Mouse (Mus musculus): ENCODE measurements around the gene Mdm1.
"Not testable (repeated sequence)": the region's sequence is repeated elsewhere in the genome, so short reads cannot be mapped to it uniquely, and the experiment has no call there.

Gene Mdm1

DNA sequence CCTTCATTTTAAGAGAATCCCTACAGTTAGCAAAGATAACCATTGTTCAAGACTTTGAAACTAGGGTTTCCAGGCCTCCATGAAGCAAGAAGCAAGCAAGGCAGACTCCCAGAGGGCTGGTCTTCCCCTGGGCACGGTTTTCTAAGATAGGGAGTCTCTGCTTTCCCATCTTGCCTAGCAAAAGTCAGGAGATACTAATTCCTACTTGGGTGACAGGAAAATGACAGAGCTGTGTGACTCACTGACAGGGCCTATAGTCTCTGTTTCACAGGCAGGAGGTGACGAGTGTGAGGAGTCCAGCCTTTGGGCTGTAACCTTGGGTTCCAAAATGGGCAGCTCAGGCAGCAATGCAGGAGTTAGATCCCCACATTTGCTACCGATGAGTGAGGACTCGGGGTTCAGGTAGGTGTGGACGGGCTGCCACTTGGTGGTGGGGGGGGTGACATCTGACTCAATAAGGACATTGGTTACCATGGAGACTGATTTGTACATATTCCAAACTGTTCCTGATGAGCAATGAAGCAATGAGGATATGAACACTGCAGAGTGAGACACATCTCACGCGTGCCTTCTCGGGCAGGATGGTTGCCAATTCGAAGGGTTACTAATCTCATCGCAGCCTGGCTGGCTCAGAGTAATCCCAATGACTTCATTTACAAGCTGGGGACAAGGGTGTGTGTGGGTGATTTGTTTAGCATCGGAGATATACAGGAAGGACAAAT, 19.0 kb upstream of the Mdm1 start:
- no peak for DNase-seq (ENCODE audit: low read depth, low spot score)

DNA sequence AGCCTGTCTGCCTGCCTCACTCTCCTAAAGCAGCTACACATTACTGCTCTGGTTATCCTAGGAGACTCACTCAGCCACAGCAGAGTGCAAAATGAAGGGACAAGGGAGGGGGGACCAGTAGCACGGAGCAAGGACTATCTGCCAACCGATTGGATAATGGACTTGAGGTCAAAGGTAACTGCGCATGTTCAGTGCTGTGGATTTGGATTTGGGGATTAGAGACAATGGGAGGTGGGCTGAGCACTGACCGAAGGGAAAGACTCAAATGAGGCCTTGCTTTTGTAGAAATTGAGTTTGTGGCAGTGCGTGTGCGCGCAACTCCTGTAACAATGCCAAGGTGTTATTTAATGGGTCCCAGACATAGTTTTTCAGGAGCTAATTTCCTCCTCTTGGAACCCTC, 16.4 kb upstream of the Mdm1 start:
- DNase-seq (ENCODE audit: low read depth, low spot score), result no peak

GRCm38 (mm10) chr10:118125776-118126445, 15.7 kb upstream of the Mdm1 start:
- DNase-seq (ENCODE audit: low read depth, low spot score), result no peak

GRCm38 (mm10) chr10:118129001-118129682, 12.5 kb upstream of the Mdm1 start:
- no peak for DNase-seq (ENCODE audit: low read depth, low spot score)

- DNase-seq (ENCODE audit: low read depth, low spot score), result no peak
Measured at GRCm38 (mm10) chr10:118130016-118130415, 11.6 kb upstream of the Mdm1 start.

- DNase-seq (ENCODE audit: low read depth, low spot score), result peak; percentile 42
Measured at GRCm38 (mm10) chr10:118132993-118133392, 8.6 kb upstream of the Mdm1 start.

GRCm38 (mm10) chr10:118138508-118138907, 3.1 kb upstream of the Mdm1 start:
- no peak for DNase-seq (ENCODE audit: low read depth, low spot score)

- DNase-seq (ENCODE audit: low read depth, low spot score), result no peak
Measured at GRCm38 (mm10) chr10:118139837-118140570, 1.6 kb upstream of the Mdm1 start.

DNA sequence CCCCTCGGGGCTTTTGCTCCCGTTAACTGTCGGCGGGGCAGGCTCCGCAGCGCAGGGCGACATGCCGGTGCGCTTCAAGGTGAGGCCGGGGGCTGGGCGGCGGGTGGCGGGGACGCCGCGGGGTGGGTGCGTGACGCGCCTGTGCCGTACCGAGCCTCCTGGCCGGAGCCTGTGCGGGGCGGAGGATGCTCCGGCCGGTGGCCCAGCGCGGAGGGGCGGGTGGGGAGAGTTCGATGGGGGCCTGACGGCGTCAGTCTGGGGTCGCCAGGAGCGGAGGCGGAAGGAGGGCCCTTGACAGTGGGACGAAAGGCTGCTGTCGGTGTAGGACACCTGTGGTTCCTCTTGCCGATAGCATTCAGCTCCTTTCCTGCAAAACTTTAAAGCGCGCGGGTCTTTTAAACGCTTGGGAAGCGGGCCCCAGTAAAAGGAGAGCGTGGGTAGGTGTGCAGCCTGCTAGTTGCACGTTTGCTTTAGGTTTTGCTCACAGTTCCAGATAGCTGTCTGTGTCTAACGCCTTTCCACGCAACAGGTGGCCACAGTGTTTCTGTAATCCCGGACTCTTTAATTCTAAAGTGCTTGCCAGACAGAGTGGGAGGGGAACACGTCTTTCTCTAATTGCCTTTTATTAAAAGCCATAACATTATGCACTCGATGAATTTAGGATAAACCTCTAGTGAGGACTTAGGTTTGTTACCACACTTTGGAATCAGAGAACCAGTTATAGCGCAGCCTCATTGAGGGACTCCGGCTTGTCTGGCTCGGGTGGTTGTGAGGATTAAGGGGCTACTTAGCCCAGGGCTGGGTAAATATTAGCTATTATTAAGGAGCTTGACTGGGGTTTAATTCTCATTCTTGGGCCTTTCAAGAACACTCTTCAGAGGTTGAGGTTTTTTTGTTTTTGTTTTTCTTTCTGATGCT, 532 bp downstream of the Mdm1 start:
- DNase-seq (ENCODE audit: low read depth, low spot score), result no peak

DNA sequence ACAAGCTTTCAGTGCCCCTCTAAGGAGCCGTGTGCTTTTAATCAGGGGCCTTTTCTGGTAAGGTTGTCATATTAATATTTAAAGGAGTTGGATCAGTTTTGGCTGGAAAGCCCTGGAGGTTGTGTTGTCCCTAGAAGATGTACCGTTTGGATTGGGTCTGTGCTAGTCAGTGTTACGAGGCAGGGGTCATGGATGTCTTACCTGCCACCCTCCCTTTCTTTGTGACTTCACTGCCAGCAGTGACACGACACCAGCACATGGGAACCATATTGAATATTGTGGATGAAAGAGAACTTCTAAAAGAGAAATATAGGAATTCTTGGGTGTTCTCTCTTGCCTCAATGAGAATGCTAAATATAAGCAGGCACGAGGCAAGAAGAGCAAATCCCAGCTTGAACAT, 7.8 kb downstream of the Mdm1 start:
- no peak for DNase-seq (ENCODE audit: low read depth, low spot score)

DNA sequence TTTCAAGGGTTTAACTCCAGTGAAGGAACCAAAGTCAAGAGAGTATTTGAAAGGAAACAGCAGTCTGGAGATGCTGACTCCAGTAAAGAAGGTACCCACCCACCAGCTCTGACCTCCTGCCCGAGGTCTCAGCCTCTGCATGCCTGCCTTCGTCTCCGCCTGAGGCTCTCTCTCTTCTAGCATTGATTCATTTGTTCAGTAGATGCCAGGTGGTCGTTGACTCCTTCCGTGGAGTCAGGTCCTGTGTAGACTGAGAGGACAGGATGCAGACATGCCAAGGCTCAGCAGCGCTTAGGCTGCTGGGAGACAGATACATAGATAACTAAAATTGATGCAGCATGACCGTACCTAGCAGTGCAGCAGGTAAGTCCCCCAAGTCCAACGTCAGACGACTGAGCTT, 9.3 kb downstream of the Mdm1 start:
- no peak for DNase-seq (ENCODE audit: low read depth, low spot score)

DNA sequence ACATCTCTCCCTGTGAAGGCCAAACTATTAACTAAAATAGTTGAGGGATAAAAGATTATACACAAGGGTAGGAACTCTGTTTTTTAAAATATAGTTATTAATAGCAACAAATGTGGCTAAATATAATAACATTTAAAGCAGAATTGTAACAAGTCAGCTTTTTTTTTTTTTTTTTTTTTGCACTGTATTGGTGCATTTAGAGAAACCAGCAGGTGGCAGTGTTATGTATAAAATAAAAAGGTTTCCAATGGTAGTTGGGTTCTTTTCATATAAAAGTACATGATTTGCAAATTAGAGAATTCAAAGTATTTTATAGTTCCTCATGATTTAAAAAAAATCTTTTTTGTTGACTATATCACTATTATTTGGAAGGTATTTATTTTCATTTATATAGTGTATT, 14.3 kb downstream of the Mdm1 start:
- DNase-seq (ENCODE audit: low read depth, low spot score), result no peak

GRCm38 (mm10) chr10:118161131-118161530, 19.5 kb downstream of the Mdm1 start:
- DNase-seq (ENCODE audit: low read depth, low spot score), result no peak

DNA sequence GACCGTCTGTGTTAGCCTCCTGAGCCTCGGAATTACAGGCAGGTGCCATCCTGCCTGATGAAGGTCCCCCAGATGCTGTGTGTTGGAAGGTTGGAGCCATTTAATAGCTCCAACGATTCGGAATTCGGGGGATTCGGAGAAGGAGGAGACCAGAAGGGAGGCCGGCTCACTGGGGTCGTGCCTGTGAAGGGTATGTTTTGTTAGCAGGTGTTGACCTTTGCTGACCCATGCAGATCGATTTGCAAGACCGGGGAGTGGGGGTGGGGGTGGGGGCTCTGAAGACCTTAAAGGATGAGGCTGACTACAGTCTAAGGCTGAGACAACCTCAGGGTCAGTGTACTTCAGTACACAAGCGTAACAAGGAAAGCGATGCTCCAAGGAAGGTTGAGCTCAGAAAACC, 27.6 kb downstream of the Mdm1 start:
- DNase-seq (ENCODE audit: low read depth, low spot score), result peak; percentile 56

DNA sequence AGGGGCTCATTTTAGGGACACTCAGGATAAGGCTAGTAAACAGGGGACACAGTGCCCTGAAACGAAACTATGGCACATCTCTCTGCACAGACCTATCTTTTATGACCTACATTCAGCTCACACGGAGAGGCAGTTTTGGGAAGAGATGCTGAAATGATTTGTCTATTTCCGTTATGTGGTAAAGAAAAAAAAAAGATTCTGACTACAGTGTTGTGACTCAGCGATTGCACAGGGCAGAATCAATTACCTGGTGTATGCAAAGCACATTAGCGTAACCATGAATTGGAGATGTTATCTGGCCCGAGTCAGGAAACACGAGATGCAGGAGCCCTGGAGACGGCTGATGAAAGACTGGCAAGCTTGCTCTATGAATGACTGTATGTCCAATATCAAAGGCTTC, 30.8 kb downstream of the Mdm1 start:
- DNase-seq (ENCODE audit: low read depth, low spot score), result no peak

- DNase-seq (ENCODE audit: low read depth, low spot score), result no peak
Measured at GRCm38 (mm10) chr10:118172876-118173275, 31.3 kb downstream of the Mdm1 start.

DNA sequence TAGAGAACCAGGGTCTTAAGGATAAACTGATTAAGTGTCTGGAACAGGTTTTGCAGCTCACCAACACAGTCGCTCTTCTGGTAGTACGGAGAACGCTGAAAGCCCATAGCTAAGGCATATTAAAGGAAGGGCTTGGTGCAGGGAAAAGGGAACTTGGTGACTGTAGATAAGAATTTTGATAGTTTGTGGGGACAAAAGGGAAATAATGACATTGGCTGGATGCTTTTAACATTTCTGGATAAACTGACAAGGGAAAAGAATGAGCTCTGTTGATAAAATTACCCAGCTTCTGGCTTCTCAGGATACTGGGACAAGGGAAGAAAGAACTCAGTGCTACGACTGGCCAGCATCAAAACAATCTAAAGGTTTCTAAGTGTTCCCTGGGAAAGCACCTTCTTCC, 33.9 kb downstream of the Mdm1 start:
- not testable (repeated sequence) for DNase-seq (ENCODE audit: low read depth, low spot score)

DNA sequence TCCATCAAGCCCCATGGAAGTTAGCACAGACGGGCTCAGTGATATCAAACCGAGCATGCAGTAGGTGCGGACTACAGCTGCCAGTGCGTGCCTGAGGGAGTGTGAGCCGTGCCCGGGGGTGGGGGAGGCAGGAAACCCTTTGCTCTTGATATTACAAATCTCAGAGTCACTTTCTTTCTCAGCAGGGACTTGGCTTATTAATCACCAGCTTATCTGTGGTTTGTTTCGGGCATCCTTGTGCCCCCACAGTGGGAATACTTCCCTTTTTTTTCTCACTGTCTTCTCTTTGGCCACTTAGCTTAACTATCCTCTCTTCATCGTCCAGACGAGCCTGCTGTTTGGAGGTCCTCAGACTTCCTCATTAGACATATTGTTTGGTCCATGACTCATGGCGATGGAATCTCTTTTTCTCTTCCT, 37.1 kb downstream of the Mdm1 start:
- no peak for DNase-seq (ENCODE audit: low read depth, low spot score)

DNA sequence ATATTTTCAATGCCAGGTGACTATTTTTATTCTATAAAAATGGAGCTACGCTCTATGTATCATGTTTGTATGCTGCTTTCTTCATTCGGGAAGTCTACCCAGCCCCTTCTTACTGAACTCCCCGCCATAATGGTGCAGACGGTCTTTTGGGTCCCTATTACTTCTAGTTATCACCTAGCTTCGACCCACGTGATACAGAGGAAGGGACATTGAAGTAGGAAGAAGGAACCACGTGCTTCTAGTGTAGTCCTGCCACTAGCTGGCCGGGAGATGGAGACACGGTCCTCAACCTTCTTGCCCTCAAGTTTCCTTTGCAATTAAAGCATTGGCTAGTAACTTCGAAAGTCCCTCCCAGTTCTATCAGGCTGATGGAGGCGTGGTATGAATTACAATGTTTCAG, 37.7 kb downstream of the Mdm1 start:
- DNase-seq (ENCODE audit: low read depth, low spot score), result no peak

DNA sequence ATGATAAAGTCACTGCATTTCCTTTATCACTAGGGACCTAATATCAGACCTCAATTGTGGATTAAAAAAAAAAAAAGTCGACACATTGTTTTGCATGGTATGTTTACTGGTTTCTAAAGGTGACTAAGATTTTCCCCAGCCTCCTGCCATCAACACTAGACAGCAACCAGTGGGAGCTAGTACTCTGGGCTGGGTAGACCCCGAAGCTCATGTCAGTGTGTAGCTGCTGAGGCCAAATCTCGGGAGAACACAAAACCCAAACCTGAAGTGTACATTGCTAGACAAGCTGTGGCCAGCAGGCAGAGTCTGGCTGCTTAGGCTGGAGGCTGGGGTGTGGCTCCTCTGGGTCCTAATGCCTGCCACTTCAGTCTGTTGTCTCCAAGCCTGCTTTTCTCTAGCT, 53.5 kb downstream of the Mdm1 start:
- DNase-seq (ENCODE audit: low read depth, low spot score), result peak; percentile 12

DNA sequence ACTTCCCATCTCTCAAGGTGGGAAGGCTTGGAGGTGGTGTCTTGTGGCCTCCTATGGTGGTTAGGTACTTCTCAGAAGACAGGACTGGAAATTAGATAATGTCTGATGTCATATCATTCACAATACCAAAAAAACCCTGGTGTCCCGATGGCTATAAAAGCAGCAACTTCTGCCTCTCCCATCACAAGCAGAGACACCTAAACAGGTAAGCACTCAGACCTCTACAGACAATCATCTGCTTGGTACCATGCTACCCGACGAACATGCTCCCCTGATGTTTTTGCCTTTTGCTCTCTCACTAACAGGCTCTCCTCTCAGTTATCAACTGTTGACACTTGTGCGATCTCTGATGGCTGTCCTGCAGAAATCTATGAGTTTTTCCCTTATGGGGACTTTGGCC, 63.0 kb downstream of the Mdm1 start, which contains the start of gene Il22:
Il22 (plus strand) TSS at position 301 of the 400 bp plus-strand sequence.
- DNase-seq (ENCODE audit: low read depth, low spot score), result no peak

All from mesoderm, embryonic 11.5 days (tissue).